Mouse (Mus musculus): ENCODE data around the gene Rasgef1c. TPM values are rescaled to one million over a fixed set of nuclear protein-coding genes. Genes with fewer than 3 reads are reported as not detected.

Gene Rasgef1c
- total RNA-seq, 2 experiments from 2014 or later, result 1.2 to 1.6 TPM

DNA sequence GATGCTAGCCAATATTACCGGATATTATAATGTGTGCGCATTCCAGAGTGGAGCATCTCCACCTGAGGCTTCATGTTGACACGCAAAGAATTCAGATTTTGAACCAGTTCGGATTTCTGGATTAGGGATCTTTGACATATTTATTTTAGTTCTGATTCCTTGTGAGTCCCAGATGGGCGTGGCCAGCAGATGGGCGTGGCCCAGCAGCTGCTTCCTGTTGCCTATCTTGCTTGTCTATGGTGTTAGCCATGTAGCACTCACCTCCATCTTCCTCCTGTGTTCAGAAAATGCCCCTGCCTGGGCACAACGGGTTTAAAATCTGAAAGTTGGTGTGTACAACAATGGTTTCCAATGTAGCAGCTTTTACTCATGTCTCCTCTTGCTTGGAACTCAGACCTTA lies 24.5 kb downstream of the Rasgef1c start:
- no peak for DNase-seq

DNA sequence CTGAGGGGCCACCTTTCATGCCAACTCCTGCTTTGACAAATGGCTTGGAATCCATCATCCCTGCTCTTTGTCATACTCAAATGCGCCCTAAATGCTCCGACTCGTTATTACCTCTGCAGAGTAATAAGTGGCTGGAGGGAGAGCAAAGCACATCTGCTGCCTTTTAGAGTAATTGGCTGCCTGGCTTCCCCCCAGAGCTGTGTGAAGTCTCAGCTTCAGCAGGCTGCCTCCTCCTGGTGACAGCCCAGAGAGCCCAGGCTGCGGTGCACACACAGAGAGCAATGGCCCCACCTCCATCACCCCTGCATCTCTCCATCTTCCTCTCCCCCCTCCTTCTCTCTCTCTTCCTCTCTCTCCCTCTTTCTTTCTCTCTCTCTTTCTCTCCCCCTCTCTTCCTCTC lies 25.5 kb downstream of the Rasgef1c start:
- no peak for DNase-seq

DNA sequence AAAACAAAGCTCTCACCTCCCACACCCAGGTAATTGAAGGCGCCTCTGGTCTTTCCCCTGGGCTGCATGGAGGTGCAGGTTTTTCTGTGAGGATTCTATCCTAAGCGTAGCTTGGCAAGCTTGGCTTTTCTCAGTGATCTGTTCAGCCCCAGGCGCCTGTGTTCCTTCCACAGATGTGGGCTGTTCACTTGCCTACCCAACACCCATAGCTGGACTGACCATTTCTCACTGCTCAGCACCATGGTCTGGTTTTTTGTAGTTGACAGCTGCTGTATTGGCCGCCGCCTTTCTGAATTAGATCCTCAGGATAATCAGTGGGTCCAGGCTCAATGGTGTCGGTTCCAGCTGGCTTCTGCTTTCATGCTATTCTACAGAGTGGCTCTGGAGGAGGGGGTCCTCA lies 26.0 kb downstream of the Rasgef1c start:
- no peak for DNase-seq

GRCm38 (mm10) chr11:49931037-49931625 lies 29.5 kb downstream of the Rasgef1c start:
- no peak for DNase-seq

DNA sequence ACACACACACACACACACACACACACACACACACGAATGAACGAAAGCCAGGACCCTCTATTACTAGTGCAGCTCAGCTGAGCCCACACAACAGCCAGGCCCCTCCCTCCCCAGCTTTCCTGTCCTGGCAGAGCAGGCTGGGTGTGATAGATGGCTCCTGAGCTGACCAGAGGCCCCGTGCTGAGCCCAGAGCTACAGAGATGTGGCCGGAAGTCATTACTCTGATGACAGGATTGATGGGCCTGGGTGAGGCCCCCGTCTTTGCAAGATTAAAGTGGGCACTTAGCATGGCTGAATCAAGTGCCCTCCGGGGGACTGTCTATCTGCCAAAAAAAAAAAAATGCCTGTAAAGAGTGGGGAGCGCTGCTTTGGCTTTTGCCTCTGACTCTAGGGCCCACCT lies 30.2 kb downstream of the Rasgef1c start:
- DNase-seq, result no peak

DNA sequence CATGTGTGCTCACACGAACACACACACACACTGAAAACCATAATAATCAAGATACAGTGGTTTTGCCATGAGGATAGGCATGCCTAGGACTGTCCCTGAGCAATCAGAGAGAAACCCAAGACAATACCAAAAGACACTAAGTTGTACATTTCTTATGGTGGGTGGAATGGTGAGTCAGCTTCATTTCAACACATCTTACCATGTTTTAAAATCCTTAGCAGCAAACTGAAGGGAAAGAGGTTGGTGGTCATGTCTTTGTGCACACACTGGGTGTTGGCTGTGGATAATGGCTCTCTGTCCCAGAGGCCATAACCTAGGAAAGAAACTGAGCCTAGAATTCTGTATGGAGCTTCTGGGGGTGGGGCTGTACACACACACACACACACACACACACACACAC lies 32.2 kb downstream of the Rasgef1c start:
- no peak for DNase-seq

DNA sequence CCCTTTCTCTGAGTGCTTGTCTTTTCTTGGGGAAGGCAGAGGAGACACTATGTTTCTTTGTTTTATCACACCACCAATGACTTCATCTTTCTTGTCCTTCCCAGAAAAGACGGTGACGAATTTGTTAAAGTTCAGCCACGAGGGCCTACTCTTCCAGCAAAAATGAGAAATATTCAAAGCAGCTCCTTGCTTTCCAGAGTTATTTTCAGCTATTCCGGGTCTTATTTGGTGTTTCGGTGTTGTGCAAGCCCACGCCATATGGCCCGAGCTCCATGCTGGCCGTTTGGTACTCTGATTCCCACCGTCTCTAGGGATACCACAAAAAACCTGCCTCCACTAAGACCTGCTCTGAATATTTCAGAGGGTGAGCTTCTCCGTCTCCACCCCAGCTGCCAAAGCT lies 32.7 kb downstream of the Rasgef1c start:
- no peak for DNase-seq

GRCm38 (mm10) chr11:49936458-49936857 lies 34.8 kb downstream of the Rasgef1c start:
- DNase-seq, result no peak

- no peak for DNase-seq
These were observed 36.1 kb downstream of the Rasgef1c start for GRCm38 (mm10) chr11:49937779-49938178.

- peak; percentile 67 to 80 for DNase-seq
These were observed 36.9 kb downstream of the Rasgef1c start for GRCm38 (mm10) chr11:49938258-49939164.

- no peak for DNase-seq
These were observed 41.2 kb downstream of the Rasgef1c start for GRCm38 (mm10) chr11:49942841-49943240.

GRCm38 (mm10) chr11:49943901-49944300 lies 42.3 kb downstream of the Rasgef1c start:
- DNase-seq, result no peak

DNA sequence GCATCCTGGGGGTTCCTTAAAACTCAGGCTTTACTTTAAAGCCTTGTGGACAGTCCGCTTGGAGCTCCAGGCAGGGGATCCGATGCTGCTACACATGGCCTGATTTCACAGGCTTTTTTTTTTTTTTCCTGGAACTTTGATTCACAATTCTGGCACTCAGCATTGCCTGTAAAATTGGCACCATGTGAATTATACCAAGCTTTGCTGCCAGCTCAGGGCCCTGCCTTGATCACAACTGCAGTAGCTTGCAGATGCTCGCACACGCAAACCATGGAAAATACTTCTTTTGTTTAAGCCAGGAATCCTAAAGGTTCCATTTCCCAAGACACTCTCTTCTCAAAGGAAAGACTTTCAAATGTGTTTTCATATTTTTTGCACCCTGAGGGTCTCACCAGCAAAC lies 44.1 kb downstream of the Rasgef1c start:
- DNase-seq, result no peak

GRCm38 (mm10) chr11:49949839-49950238 lies 48.2 kb downstream of the Rasgef1c start:
- no peak for DNase-seq

- no peak for DNase-seq
These were observed 52.0 kb downstream of the Rasgef1c start for GRCm38 (mm10) chr11:49953616-49954015.

GRCm38 (mm10) chr11:49955577-49956261 lies 54.1 kb downstream of the Rasgef1c start:
- peak; percentile 66 to 73 for DNase-seq

DNA sequence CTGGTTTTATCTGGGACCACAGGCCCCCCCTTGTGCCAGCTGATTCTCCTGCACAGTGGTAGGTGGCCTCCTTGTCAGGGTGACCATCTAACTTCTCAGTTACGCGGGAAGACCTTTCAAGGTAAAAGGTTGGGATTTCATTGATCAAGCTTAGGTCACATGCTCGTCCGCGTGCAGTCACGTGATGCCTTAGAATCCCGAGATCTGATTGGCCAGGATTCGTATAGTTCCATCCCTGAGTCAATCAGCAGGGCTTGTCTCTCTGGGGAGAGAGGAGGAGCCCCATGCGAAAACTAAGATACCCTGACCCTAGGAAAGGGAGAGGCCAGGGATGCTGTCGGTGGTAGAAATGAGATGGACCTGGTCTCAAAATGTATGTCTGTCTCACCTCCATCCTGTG lies 56.4 kb downstream of the Rasgef1c start:
- no peak for DNase-seq

DNA sequence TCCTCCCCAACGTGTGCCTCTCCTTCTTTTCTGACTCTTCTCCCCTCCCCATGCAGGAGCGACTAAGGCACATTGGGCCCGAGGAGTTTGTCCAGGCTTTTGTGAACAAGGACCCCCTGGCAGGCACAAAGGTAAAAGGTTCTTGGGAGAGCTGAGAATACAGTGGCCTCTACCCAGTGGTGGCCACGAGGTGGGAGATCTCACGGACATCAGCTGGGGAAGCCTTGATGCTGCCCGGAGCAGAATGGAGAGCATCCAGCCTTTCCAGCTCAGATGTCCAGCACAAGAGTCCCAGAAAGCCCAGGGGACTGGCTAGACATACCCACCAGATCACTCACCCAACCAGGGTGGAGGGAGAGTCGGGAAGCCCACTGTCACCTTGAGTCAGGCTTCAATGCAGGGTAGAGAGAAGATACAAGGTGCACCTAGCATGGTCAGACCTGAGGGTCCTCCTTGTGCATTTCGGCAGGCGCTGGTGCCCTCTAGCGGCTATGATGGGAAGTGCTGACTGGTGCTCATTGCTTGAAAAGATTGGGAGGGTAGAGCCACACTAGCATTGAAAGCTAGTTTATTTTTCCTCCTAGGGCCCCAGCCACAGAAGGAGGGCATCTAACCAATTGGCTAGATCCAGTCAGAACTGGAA lies 59.6 kb downstream of the Rasgef1c start:
- peak; percentile 52 to 59 for DNase-seq

DNA sequence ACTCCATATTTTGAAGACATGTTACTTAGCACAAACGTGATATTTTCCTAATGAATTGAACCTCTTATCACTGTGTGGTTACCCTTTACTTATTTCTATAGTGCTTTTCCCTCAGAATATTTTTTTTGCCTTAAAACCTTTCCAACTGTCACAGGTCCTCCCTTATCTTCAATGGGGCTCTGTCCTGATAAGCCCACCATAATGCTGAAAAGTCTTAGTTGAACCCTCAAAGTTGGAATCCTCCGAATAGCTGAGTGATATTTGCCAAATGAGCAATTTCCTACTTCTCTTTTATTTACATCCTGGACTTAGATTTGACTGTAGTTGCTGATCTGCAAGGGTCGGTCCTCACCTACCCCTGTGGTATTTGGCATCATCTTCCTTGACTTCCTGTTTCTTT lies 63.7 kb downstream of the Rasgef1c start:
- no peak for DNase-seq

- no peak for DNase-seq
These were observed 68.1 kb downstream of the Rasgef1c start for GRCm38 (mm10) chr11:49969692-49970091.

DNA sequence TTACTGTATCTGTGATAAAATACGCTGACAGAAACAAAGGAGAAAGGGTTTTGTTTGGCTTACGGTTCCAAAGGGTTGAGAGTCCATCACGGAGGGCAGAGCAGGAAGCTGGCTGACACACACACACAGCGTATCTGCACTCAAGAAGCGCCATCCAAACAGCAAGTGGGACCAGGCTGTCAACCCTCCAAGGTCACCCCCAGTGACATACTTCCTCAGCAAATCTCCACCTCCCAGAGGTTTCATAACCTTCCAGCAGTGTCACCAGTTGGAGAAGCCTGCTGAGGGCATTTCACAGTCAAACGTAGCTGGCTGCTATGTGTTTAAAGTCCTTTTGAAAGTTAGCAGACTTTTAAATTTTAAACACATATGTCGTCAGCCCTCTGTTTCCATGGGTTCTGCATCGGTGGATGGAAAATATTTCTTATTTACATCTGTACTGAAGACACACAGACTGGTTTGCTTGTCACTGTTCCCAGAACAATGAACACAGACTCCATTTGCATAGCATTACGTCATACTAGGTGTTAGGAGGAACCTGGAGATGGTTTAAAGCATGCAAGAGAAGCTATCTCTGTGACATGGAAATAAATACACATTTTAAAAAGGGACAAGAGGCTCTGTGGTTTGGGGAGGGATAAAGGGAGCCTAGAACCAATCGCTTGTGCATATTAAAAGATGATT lies 72.2 kb downstream of the Rasgef1c start:
- no peak for DNase-seq

- DNase-seq, result no peak
These were observed 73.0 kb downstream of the Rasgef1c start for GRCm38 (mm10) chr11:49974675-49975074.
